Mouse (Mus musculus) kidney, embryonic 15.5 days (tissue): ENCODE measurements around the gene Il4ra. TPM values are rescaled to one million over a fixed set of nuclear protein-coding genes. Genes with fewer than 3 reads are reported as not detected.

ENCODE experiments used
- ATAC-seq: fragments of 200-750 bp; cut with Nextera tagmentation; replicated peaks from 2 replicates; pipeline ENCODE4 v1.8.0; 2017; ENCODE audit warnings: moderate TSS enrichment; ENCODE audit not compliant: low FRiP score
- H3K27ac ChIP-seq: fragments of 300-500 bp; sonication (generic); 2 replicates; pipeline ENCODE4 v1.5.1; 2015; ENCODE audit warnings: mild to moderate bottlenecking, inconsistent platforms
- H3K27me3 ChIP-seq: fragments of 300-500 bp; sonication (generic); 2 replicates; pipeline ENCODE4 v1.6.1; 2015; ENCODE audit warnings: inconsistent platforms
- H3K36me3 ChIP-seq: fragments of 300-500 bp; sonication (generic); 2 replicates; pipeline ENCODE4 v1.6.1; 2015; ENCODE audit warnings: inconsistent platforms
- H3K4me1 ChIP-seq: fragments of 300-500 bp; sonication (generic); 2 replicates; pipeline ENCODE4 v1.6.1; 2015; ENCODE audit warnings: inconsistent platforms
- H3K4me2 ChIP-seq: fragments of 300-500 bp; sonication (generic); 2 replicates; pipeline ENCODE4 v1.6.1; 2015; ENCODE audit warnings: moderate library complexity, mild to moderate bottlenecking, inconsistent platforms
- H3K4me3 ChIP-seq: fragments of 300-500 bp; sonication (generic); replicated peaks from 2 replicates; pipeline ENCODE4 v1.5.1; 2015; ENCODE audit warnings: mild to moderate bottlenecking, inconsistent platforms
- H3K9ac ChIP-seq: fragments of 300-500 bp; sonication (generic); 2 replicates; pipeline ENCODE4 v1.6.1; 2015; ENCODE audit warnings: mild to moderate bottlenecking, inconsistent platforms
- H3K9me3 ChIP-seq: fragments of 300-500 bp; sonication (generic); replicated peaks from 2 replicates; pipeline ENCODE4 v1.6.1; 2016; ENCODE audit warnings: inconsistent platforms
- WGBS: fragments of 180-500 bp; shearing (Covaris S2); methylation state at CpG from one replicate; pipeline ENCODE4 v1.1.7; 2015; ENCODE audit warnings: mixed read lengths; 5-methylcytosine and 5-hydroxymethylcytosine counted together
- polyA plus RNA-seq: library from polyadenylated mRNA; unstranded; fragments of >200 nt; fragmentation: Nextera tagmentation; extraction: Ambion mirVana; gene quantifications from 2 replicates; pipeline ENCODE4 v1.2.1, GENCODE M21; 2015

Gene Il4ra
- polyA plus RNA-seq, 1 experiment from 2014 or later, result 10.4 TPM

- no peak for ATAC-seq
- 75% methylated on average over 2 of the region's 2 CpGs for WGBS
- H3K27ac ChIP-seq, result no peak overlapping the region
- no peak overlapping the region for H3K4me3 ChIP-seq
- H3K9me3 ChIP-seq, result no peaks in the 10 kb centered on the region
- H3K4me1 ChIP-seq, result no peaks in the 10 kb centered on the region
- H3K4me2 ChIP-seq, result no peak overlapping the region
- no peaks in the 10 kb centered on the region for H3K36me3 ChIP-seq
- H3K9ac ChIP-seq, result no peak overlapping the region
- no peaks in the 10 kb centered on the region for H3K27me3 ChIP-seq
These were observed 54.6 kb downstream of the Il4ra start for GRCm38 (mm10) chr7:125606265-125607164.

GRCm38 (mm10) chr7:125607384-125608182 lies 55.7 kb downstream of the Il4ra start:
- Histone ChIP-seq H3K4me1 (no peaks in the 10 kb centered on the region), H3K36me3 (no peaks in the 10 kb centered on the region), H3K9me3 (no peaks in the 10 kb centered on the region), H3K4me2 (no peak overlapping the region), H3K9ac (no peak overlapping the region), H3K27ac (no peak overlapping the region), H3K27me3 (no peaks in the 10 kb centered on the region), H3K4me3 (no peak overlapping the region)
- no peak for ATAC-seq
- 64% methylated on average over 6 of the region's 6 CpGs for WGBS

- H3K4me3 ChIP-seq, result no peak overlapping the region
- no peaks in the 10 kb centered on the region for H3K27me3 ChIP-seq
- H3K4me2 ChIP-seq, result no peak overlapping the region
- H3K27ac ChIP-seq, result no peak overlapping the region
- 87% methylated on average over 4 of the region's 4 CpGs for WGBS
- no peak overlapping the region for H3K9ac ChIP-seq
- H3K4me1 ChIP-seq, result no peaks in the 10 kb centered on the region
- no peaks in the 10 kb centered on the region for H3K36me3 ChIP-seq
- no peak for ATAC-seq
- no peaks in the 10 kb centered on the region for H3K9me3 ChIP-seq
These were observed 56.3 kb downstream of the Il4ra start for GRCm38 (mm10) chr7:125608183-125608688.

- Histone ChIP-seq H3K9ac (no peak overlapping the region), H3K9me3 (no peaks in the 10 kb centered on the region), H3K4me3 (no peak overlapping the region), H3K27me3 (no peaks in the 10 kb centered on the region), H3K4me2 (no peak overlapping the region), H3K36me3 (no peaks in the 10 kb centered on the region), H3K4me1 (no peaks in the 10 kb centered on the region), H3K27ac (no peak overlapping the region)
- 75% methylated on average over 5 of the region's 5 CpGs for WGBS
- no peak for ATAC-seq
These were observed 61.7 kb downstream of the Il4ra start for GRCm38 (mm10) chr7:125613579-125613978.

GRCm38 (mm10) chr7:125615453-125615852 lies 63.5 kb downstream of the Il4ra start:
- Histone ChIP-seq H3K36me3 (no peaks in the 10 kb centered on the region), H3K4me3 (no peak overlapping the region), H3K4me1 (no peaks in the 10 kb centered on the region), H3K27me3 (no peaks in the 10 kb centered on the region), H3K27ac (no peak overlapping the region), H3K4me2 (no peak overlapping the region), H3K9me3 (no peaks in the 10 kb centered on the region), H3K9ac (no peak overlapping the region)
- WGBS, result 90% methylated on average over 7 of the region's 7 CpGs
- no peak for ATAC-seq

GRCm38 (mm10) chr7:125618016-125618415 lies 66.1 kb downstream of the Il4ra start:
- H3K27ac ChIP-seq, result no peak overlapping the region
- H3K27me3 ChIP-seq, result no peaks in the 10 kb centered on the region
- H3K9ac ChIP-seq, result no peak overlapping the region
- no peaks in the 10 kb centered on the region for H3K36me3 ChIP-seq
- H3K4me1 ChIP-seq, result no peaks in the 10 kb centered on the region
- ATAC-seq, result no peak
- WGBS, result 83% methylated on average over 7 of the region's 7 CpGs
- no peak overlapping the region for H3K4me2 ChIP-seq
- no peak overlapping the region for H3K4me3 ChIP-seq
- no peaks in the 10 kb centered on the region for H3K9me3 ChIP-seq

- Histone ChIP-seq H3K27ac (no peak overlapping the region), H3K4me1 (no peaks in the 10 kb centered on the region)
These were observed 68.2 kb downstream of the Il4ra start for GRCm38 (mm10) chr7:125620077-125620476.

GRCm38 (mm10) chr7:125622741-125623685 lies 71.1 kb downstream of the Il4ra start:
- no peak for ATAC-seq
- no peaks in the 10 kb centered on the region for H3K36me3 ChIP-seq
- H3K4me1 ChIP-seq, result peaks cover 4% of the 10 kb centered on the region; the same call in 1 of the 2 replicates
- no peaks in the 10 kb centered on the region for H3K9me3 ChIP-seq
- 66% methylated on average over 7 of the region's 7 CpGs for WGBS
- no peak overlapping the region for H3K27ac ChIP-seq
- no peak overlapping the region for H3K4me3 ChIP-seq
- H3K9ac ChIP-seq, result no peak overlapping the region
- no peaks in the 10 kb centered on the region for H3K27me3 ChIP-seq
- no peak overlapping the region for H3K4me2 ChIP-seq

More at GRCm38 (mm10) chr7:125620077-125620476, 68.2 kb downstream of the Il4ra start:
- no peaks in the 10 kb centered on the region for H3K9me3 ChIP-seq
- H3K4me2 ChIP-seq, result no peak overlapping the region
- no peaks in the 10 kb centered on the region for H3K36me3 ChIP-seq
- H3K4me3 ChIP-seq, result no peak overlapping the region
- H3K27me3 ChIP-seq, result no peaks in the 10 kb centered on the region
- 74% methylated on average over 4 of the region's 4 CpGs for WGBS
- no peak overlapping the region for H3K9ac ChIP-seq
- no peak for ATAC-seq

- no peak overlapping the region for H3K4me3 ChIP-seq
- WGBS, result 77% methylated on average over 4 of the region's 4 CpGs
- no peak overlapping the region for H3K4me2 ChIP-seq
- no peak overlapping the region for H3K27ac ChIP-seq
- 0 out of 2 replicates have a peak, but pooled peaks have one; percentile 4 for ATAC-seq
- peaks cover 4% of the 10 kb centered on the region; the same call in 1 of the 2 replicates for H3K4me1 ChIP-seq
- H3K9me3 ChIP-seq, result 0 out of 2 replicates have a peak, but pooled peaks cover 5% of the 10 kb centered on the region
- no peaks in the 10 kb centered on the region for H3K27me3 ChIP-seq
- H3K36me3 ChIP-seq, result no peaks in the 10 kb centered on the region
- H3K9ac ChIP-seq, result no peak overlapping the region
These were observed 73.3 kb downstream of the Il4ra start for GRCm38 (mm10) chr7:125625219-125625618.

GRCm38 (mm10) chr7:125625829-125626228 lies 73.9 kb downstream of the Il4ra start:
- Histone ChIP-seq H3K27ac (no peak overlapping the region), H3K27me3 (no peaks in the 10 kb centered on the region), H3K9ac (no peak overlapping the region), H3K4me3 (no peak overlapping the region), H3K4me2 (no peak overlapping the region), H3K9me3 (0 out of 2 replicates have a peak, but pooled peaks cover 5% of the 10 kb centered on the region), H3K36me3 (no peaks in the 10 kb centered on the region), H3K4me1 (peaks cover 4% of the 10 kb centered on the region; the same call in 1 of the 2 replicates)
- 39% methylated on average over 7 of the region's 7 CpGs for WGBS
- 0 out of 2 replicates have a peak, but pooled peaks have one; percentile 33 for ATAC-seq
